Mouse (Mus musculus): ENCODE measurements around the gene Tnk2. TPM values are rescaled to one million over a fixed set of nuclear protein-coding genes. Genes with fewer than 3 reads are reported as not detected.

Gene Tnk2
- total and polyA plus RNA-seq, 3 experiments = 14.7 to 62.2 (median 31.9) TPM

GRCm38 (mm10) chr16:32669243-32669642 lies 25.6 kb downstream of the Tnk2 start:
- Histone ChIP-seq H3K4me3 (replicated peaks in 1 of 3; ENCODE audit: low read depth in 2 of 3, low read length in 2 of 3, poor library complexity in 1 of 3) (no peak overlapping the region), H3K79me2 (replicated peaks; ENCODE audit: control insufficient read depth, extremely low read depth, insufficient read depth, poor library complexity, severe bottlenecking) (0 out of 2 replicates have a peak, but pooled peaks cover 3% of the 10 kb centered on the region), H3K36me3 (replicated peaks in 1 of 2; ENCODE audit: control insufficient read depth in 1 of 2, insufficient read depth in 1 of 2, low read length in 1 of 2) (peaks cover 0 to 42% of the 10 kb centered on the region in 2 experiments), H3K4me2 (ENCODE audit: insufficient read depth, low read depth, poor library complexity, severe bottlenecking) (no peak overlapping the region), H3K9ac (ENCODE audit: insufficient read depth, low read depth) (no peak overlapping the region), H3K27ac (ENCODE audit: insufficient read depth, low read depth) (no peak overlapping the region), H3K9me3 (replicated peaks; ENCODE audit: low read length) (no peaks in the 10 kb centered on the region), H3K27me3 (replicated peaks) (no peaks in the 10 kb centered on the region), H3K4me1 (ENCODE audit: control insufficient read depth in 1 of 2, insufficient read depth in 2 of 2) (peaks cover 56 to 92% of the 10 kb centered on the region in 2 experiments)
- no peak for TF ChIP-seq MAX (IDR thresholded peaks at IDR 0.05; ENCODE audit: low read length)
- TF ChIP-seq ZNF384 (IDR thresholded peaks at IDR 0.05; ENCODE audit: low read depth, low read length) = no peak
- TF ChIP-seq SMC3 (IDR thresholded peaks at IDR 0.05; ENCODE audit: low read depth, low read length) = no peak
- TF ChIP-seq PAX5 (IDR thresholded peaks at IDR 0.05; ENCODE audit: low read length) = no peak
- no peak for TF ChIP-seq RCOR1 (conservative IDR thresholded peaks at IDR 0.05; ENCODE audit: low read depth, low read length)
- no peak for TF ChIP-seq ZKSCAN1 (IDR thresholded peaks at IDR 0.05; ENCODE audit: borderline replicate concordance, low read depth, low read length)
- no peak for TF ChIP-seq ZMIZ1 (IDR thresholded peaks at IDR 0.05; ENCODE audit: low read depth, low read length)
- no peak for TF ChIP-seq E2F4 (IDR thresholded peaks at IDR 0.05; ENCODE audit: insufficient replicate concordance, low read depth, low read length)
- no peak for TF ChIP-seq JUND (conservative IDR thresholded peaks at IDR 0.05; ENCODE audit: low read depth, low read length)
- no peak for TF ChIP-seq CHD1 (IDR thresholded peaks at IDR 0.05; ENCODE audit: low read depth, low read length)
- TF ChIP-seq ETS1 (conservative IDR thresholded peaks at IDR 0.05; ENCODE audit: low read depth, low read length) = no peak
- TF ChIP-seq CHD2 (IDR thresholded peaks at IDR 0.05; ENCODE audit: low read length) = no peak
- no peak for TF ChIP-seq BHLHE40 (IDR thresholded peaks at IDR 0.05; ENCODE audit: low read depth, low read length)
- no peak for TF ChIP-seq MAZ (IDR thresholded peaks at IDR 0.05; ENCODE audit: low read depth, low read length)
- no peak for TF ChIP-seq TBP (conservative IDR thresholded peaks at IDR 0.05; ENCODE audit: low read depth, low read length)
- in situ Hi-C loops (cut with MboI; ENCODE audit: low pct_ligation_motif_present, low pct_unique_long_range_greater_than_20kb, low sequenced_read_pairs) = no loop called here
- dilution Hi-C loops (cut with MboI; ENCODE audit: extremely low pct_ligation_motif_present, extremely low pct_unique_long_range_greater_than_20kb, low sequenced_read_pairs) = no loop called here
- DNase-seq (ENCODE audit: extremely low read depth) = no peak

- Histone ChIP-seq H3K79me2 (replicated peaks; ENCODE audit: control insufficient read depth, extremely low read depth, insufficient read depth, poor library complexity, severe bottlenecking) (0 out of 2 replicates have a peak, but pooled peaks cover 3% of the 10 kb centered on the region), H3K4me1 (ENCODE audit: control insufficient read depth in 1 of 2, insufficient read depth in 2 of 2) (peaks cover 54 to 89% of the 10 kb centered on the region in 2 experiments), H3K27ac (ENCODE audit: insufficient read depth, low read depth) (peak overlapping the region; percentile 78; the same call in 1 of the 2 replicates), H3K4me2 (ENCODE audit: insufficient read depth, low read depth, poor library complexity, severe bottlenecking) (no peak overlapping the region), H3K9me3 (replicated peaks; ENCODE audit: low read length) (no peaks in the 10 kb centered on the region), H3K9ac (ENCODE audit: insufficient read depth, low read depth) (no peak overlapping the region), H3K27me3 (replicated peaks) (no peaks in the 10 kb centered on the region), H3K4me3 (replicated peaks in 1 of 3; ENCODE audit: low read depth in 2 of 3, low read length in 2 of 3, poor library complexity in 1 of 3) (no peak overlapping the region), H3K36me3 (replicated peaks in 1 of 2; ENCODE audit: control insufficient read depth in 1 of 2, insufficient read depth in 1 of 2, low read length in 1 of 2) (peaks cover 6 to 48% of the 10 kb centered on the region in 2 experiments)
- dilution Hi-C loops (cut with MboI; ENCODE audit: extremely low pct_ligation_motif_present, extremely low pct_unique_long_range_greater_than_20kb, low sequenced_read_pairs) = no loop called here
- peak; percentile 43 for TF ChIP-seq ZNF384 (IDR thresholded peaks at IDR 0.05; ENCODE audit: low read depth, low read length)
- no peak for TF ChIP-seq E2F4 (IDR thresholded peaks at IDR 0.05; ENCODE audit: insufficient replicate concordance, low read depth, low read length)
- in situ Hi-C loops (cut with MboI; ENCODE audit: low pct_ligation_motif_present, low pct_unique_long_range_greater_than_20kb, low sequenced_read_pairs) = loop anchor here (5.0 kb wide), 2 partner anchors 38 to 168 kb away; no protein-coding TSS in a partner anchor
- DNase-seq (ENCODE audit: extremely low read depth) = no peak
Observed at GRCm38 (mm10) chr16:32670354-32671124, 26.9 kb downstream of the Tnk2 start.
